Mouse (Mus musculus) kidney, adult 9 months (tissue): ENCODE results near the gene Ddx6.

Source experiments
- DNase-seq: peaks from one replicate; pipeline ENCODE4 v3.0.0; 2022

Gene Ddx6

GRCm38 (mm10) chr9:44594901-44595536 is 9.7 kb upstream of the Ddx6 start:
- DNase-seq, result peak; percentile 48

GRCm38 (mm10) chr9:44595537-44595930 is 9.2 kb upstream of the Ddx6 start:
- peak; percentile 62 for DNase-seq

GRCm38 (mm10) chr9:44597742-44598141 is 7.0 kb upstream of the Ddx6 start:
- DNase-seq, result no peak

- DNase-seq, result peak; percentile 69
These were observed 5.7 kb upstream of the Ddx6 start for GRCm38 (mm10) chr9:44598899-44599495.

- peak; percentile 42 for DNase-seq
These were observed 5.1 kb upstream of the Ddx6 start for GRCm38 (mm10) chr9:44599616-44600015.

GRCm38 (mm10) chr9:44600801-44601200 is 3.9 kb upstream of the Ddx6 start:
- DNase-seq, result no peak

GRCm38 (mm10) chr9:44602766-44603165 is 1.9 kb upstream of the Ddx6 start:
- no peak for DNase-seq

GRCm38 (mm10) chr9:44603454-44604289 is 1.0 kb upstream of the Ddx6 start:
- peak; percentile 80 for DNase-seq

- DNase-seq, result peak; percentile 77
These were observed 358 bp upstream of the Ddx6 start for GRCm38 (mm10) chr9:44604290-44604778.

GRCm38 (mm10) chr9:44605616-44606165 is 999 bp downstream of the Ddx6 start:
- peak; percentile 57 for DNase-seq

- DNase-seq, result no peak
These were observed 2.0 kb downstream of the Ddx6 start for GRCm38 (mm10) chr9:44606646-44607045.

- DNase-seq, result no peak
These were observed 2.6 kb downstream of the Ddx6 start for GRCm38 (mm10) chr9:44607306-44607705.

- DNase-seq, result no peak
These were observed 5.7 kb downstream of the Ddx6 start for GRCm38 (mm10) chr9:44610371-44610770.

GRCm38 (mm10) chr9:44613081-44613480 is 8.4 kb downstream of the Ddx6 start:
- DNase-seq, result peak; percentile 53

GRCm38 (mm10) chr9:44621114-44621513 is 16.4 kb downstream of the Ddx6 start:
- DNase-seq, result no peak

- no peak for DNase-seq
These were observed 19.7 kb downstream of the Ddx6 start for GRCm38 (mm10) chr9:44624390-44624789.

- no peak for DNase-seq
These were observed 21.6 kb downstream of the Ddx6 start for GRCm38 (mm10) chr9:44626268-44626667.

- peak; percentile 33 for DNase-seq
These were observed 33.0 kb downstream of the Ddx6 start for GRCm38 (mm10) chr9:44637551-44638169.

- peak; percentile 56 for DNase-seq
These were observed 34.0 kb downstream of the Ddx6 start for GRCm38 (mm10) chr9:44638726-44639125.

- DNase-seq, result peak; percentile 42
These were observed 35.3 kb downstream of the Ddx6 start for GRCm38 (mm10) chr9:44640028-44640427.

GRCm38 (mm10) chr9:44640646-44641357 is 36.1 kb downstream of the Ddx6 start:
- no peak for DNase-seq

- no peak for DNase-seq
These were observed 36.9 kb downstream of the Ddx6 start for GRCm38 (mm10) chr9:44641616-44642015.
